Mouse (Mus musculus): ENCODE measurements around the gene Tars2. TPM values are rescaled to one million over a fixed set of nuclear protein-coding genes. Genes with fewer than 3 reads are reported as not detected.
A peak's percentile ranks its signal among the peaks of the same experiment; 100 is the strongest.

The Tars2 gene
- polyA plus RNA-seq, 1 experiment from 2014 or later: 66.3 TPM

GRCm38 (mm10) chr3:95707497-95707896, 52.5 kb downstream of the Tars2 start:
- no peak for ATAC-seq
- H3K27me3 ChIP-seq (replicated peaks): 0 out of 2 replicates have a peak, but pooled peaks cover 2% of the 10 kb centered on the region
- no peak overlapping the region for H3K27ac ChIP-seq
- no peaks in the 10 kb centered on the region for H3K4me1 ChIP-seq
- H3K36me3 ChIP-seq: no peaks in the 10 kb centered on the region
- H3K9ac ChIP-seq: no peak overlapping the region
- 53% methylated on average over 7 of the region's 7 CpGs for WGBS (ENCODE audit: insufficient replicate concordance)
- H3K4me3 ChIP-seq: no peak overlapping the region
- no peak overlapping the region for H3K4me2 ChIP-seq
- no peaks in the 10 kb centered on the region for H3K9me3 ChIP-seq (replicated peaks)

- Histone ChIP-seq H3K4me2 (no peak overlapping the region), H3K4me3 (no peak overlapping the region), H3K9ac (no peak overlapping the region), H3K4me1 (peaks cover 11% of the 10 kb centered on the region), H3K9me3 (replicated peaks) (no peaks in the 10 kb centered on the region), H3K27ac (no peak overlapping the region), H3K36me3 (no peaks in the 10 kb centered on the region), H3K27me3 (replicated peaks) (peaks cover 2% of the 10 kb centered on the region; the same call in 1 of the 2 replicates)
- no peak for ATAC-seq
- WGBS (ENCODE audit: insufficient replicate concordance): 46% methylated on average over 4 of the region's 4 CpGs
These were observed 53.7 kb downstream of the Tars2 start for GRCm38 (mm10) chr3:95706273-95706672.

DNA sequence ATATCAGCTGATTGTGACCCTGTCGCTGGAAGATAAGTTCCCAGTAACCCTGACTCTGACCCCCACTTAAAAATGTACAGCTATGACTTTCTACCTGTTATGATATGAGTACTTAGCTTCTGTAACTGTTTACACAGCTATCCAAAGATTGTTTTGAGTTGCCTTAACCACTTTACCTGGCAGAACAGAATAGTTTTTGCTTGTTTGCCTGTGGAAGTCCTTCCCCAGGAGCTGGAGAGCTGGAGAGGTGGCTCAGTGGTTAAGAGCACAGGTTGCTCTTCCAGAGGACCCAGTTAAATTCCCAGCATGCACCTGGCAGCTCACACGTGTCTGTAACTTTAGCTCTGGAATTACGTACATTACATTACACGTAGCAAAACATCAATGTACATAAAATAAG, 55.4 kb downstream of the Tars2 start:
- no peaks in the 10 kb centered on the region for H3K9me3 ChIP-seq (replicated peaks)
- H3K36me3 ChIP-seq: no peaks in the 10 kb centered on the region
- 72% methylated on average over 4 of the region's 4 CpGs for WGBS (ENCODE audit: insufficient replicate concordance)
- no peak for ATAC-seq
- peaks cover 16% of the 10 kb centered on the region for H3K4me1 ChIP-seq
- H3K27me3 ChIP-seq (replicated peaks): peaks cover 8% of the 10 kb centered on the region
- no peak overlapping the region for H3K27ac ChIP-seq
- no peak overlapping the region for H3K4me3 ChIP-seq
- no peak overlapping the region for H3K4me2 ChIP-seq
- no peak overlapping the region for H3K9ac ChIP-seq

GRCm38 (mm10) chr3:95703276-95703675, 56.7 kb downstream of the Tars2 start:
- Histone ChIP-seq H3K4me3 (no peak overlapping the region), H3K27me3 (replicated peaks) (peaks cover 8% of the 10 kb centered on the region), H3K27ac (no peak overlapping the region), H3K36me3 (no peaks in the 10 kb centered on the region), H3K9ac (no peak overlapping the region), H3K4me1 (peaks cover 16% of the 10 kb centered on the region), H3K4me2 (no peak overlapping the region), H3K9me3 (replicated peaks) (no peaks in the 10 kb centered on the region)
- no peak for ATAC-seq
- 78% methylated on average over 3 of the region's 3 CpGs for WGBS (ENCODE audit: insufficient replicate concordance)

- no peaks in the 10 kb centered on the region for H3K36me3 ChIP-seq
- no peaks in the 10 kb centered on the region for H3K9me3 ChIP-seq (replicated peaks)
- ATAC-seq: peak; percentile 24; the same call in 1 of the 2 replicates
- H3K9ac ChIP-seq: peak overlapping the region; percentile 24; the same call in 1 of the 2 replicates
- H3K4me3 ChIP-seq: peak overlapping the region; percentile 32
- H3K4me1 ChIP-seq: peaks cover 16% of the 10 kb centered on the region
- H3K27me3 ChIP-seq (replicated peaks): peaks cover 8% of the 10 kb centered on the region
- WGBS (ENCODE audit: insufficient replicate concordance): 18% methylated on average over 24 of the region's 24 CpGs
- H3K4me2 ChIP-seq: peak overlapping the region; percentile 60
- no peak overlapping the region for H3K27ac ChIP-seq
These were observed 58.0 kb downstream of the Tars2 start for GRCm38 (mm10) chr3:95701877-95702540.

GRCm38 (mm10) chr3:95701085-95701484, 58.9 kb downstream of the Tars2 start:
- Histone ChIP-seq H3K4me3 (no peak overlapping the region), H3K27ac (no peak overlapping the region), H3K9ac (no peak overlapping the region), H3K4me2 (no peak overlapping the region), H3K9me3 (replicated peaks) (no peaks in the 10 kb centered on the region), H3K4me1 (peaks cover 16% of the 10 kb centered on the region), H3K36me3 (no peaks in the 10 kb centered on the region), H3K27me3 (replicated peaks) (peaks cover 8% of the 10 kb centered on the region)
- ATAC-seq: no peak
- 67% methylated on average over 2 of the region's 2 CpGs for WGBS (ENCODE audit: insufficient replicate concordance)

- Histone ChIP-seq H3K9ac (no peak overlapping the region), H3K27me3 (replicated peaks) (peaks cover 8% of the 10 kb centered on the region), H3K27ac (no peak overlapping the region), H3K4me2 (no peak overlapping the region), H3K4me1 (peaks cover 16% of the 10 kb centered on the region), H3K9me3 (replicated peaks) (no peaks in the 10 kb centered on the region), H3K36me3 (no peaks in the 10 kb centered on the region), H3K4me3 (no peak overlapping the region)
- peak; percentile 40; the same call in 1 of the 2 replicates for ATAC-seq
- 71% methylated on average over 6 of the region's 6 CpGs for WGBS (ENCODE audit: insufficient replicate concordance)
These were observed 59.7 kb downstream of the Tars2 start for GRCm38 (mm10) chr3:95700233-95700681.

GRCm38 (mm10) chr3:95698286-95698685, 61.7 kb downstream of the Tars2 start:
- Histone ChIP-seq H3K4me3 (no peak overlapping the region), H3K4me1 (peaks cover 28% of the 10 kb centered on the region), H3K9me3 (replicated peaks) (no peaks in the 10 kb centered on the region), H3K9ac (no peak overlapping the region), H3K4me2 (no peak overlapping the region), H3K36me3 (no peaks in the 10 kb centered on the region), H3K27ac (no peak overlapping the region), H3K27me3 (replicated peaks) (peaks cover 8% of the 10 kb centered on the region)
- WGBS (ENCODE audit: insufficient replicate concordance): 84% methylated on average over 4 of the region's 4 CpGs
- ATAC-seq: no peak

DNA sequence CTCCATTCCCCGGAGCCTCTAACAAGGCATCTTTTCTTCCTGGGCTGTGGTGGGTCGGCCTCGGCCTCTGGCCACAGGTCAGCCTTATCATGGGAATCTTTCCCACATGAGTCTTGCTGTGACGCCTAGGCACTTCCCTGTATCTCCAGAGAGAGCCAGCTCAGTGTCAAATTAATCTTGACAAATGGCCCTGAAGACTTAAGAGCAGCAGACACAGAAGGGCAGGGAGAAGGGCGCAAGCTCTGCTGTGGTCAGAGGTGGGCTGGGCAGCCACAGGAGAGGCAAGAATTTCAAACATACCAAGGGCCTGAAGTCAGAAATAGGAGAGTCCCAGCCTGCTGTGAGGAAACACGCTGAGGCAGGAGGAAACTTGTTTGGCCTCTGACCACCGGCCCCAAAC, 63.6 kb downstream of the Tars2 start:
- Histone ChIP-seq H3K9me3 (replicated peaks) (no peaks in the 10 kb centered on the region), H3K4me1 (peaks cover 24% of the 10 kb centered on the region), H3K9ac (no peak overlapping the region), H3K27ac (no peak overlapping the region), H3K4me3 (no peak overlapping the region), H3K4me2 (no peak overlapping the region), H3K36me3 (no peaks in the 10 kb centered on the region), H3K27me3 (replicated peaks) (peaks cover 8% of the 10 kb centered on the region)
- no peak for ATAC-seq
- WGBS (ENCODE audit: insufficient replicate concordance): 25% methylated on average over 7 of the region's 7 CpGs

GRCm38 (mm10) chr3:95695796-95696195, 64.2 kb downstream of the Tars2 start:
- 49% methylated on average over 3 of the region's 3 CpGs for WGBS (ENCODE audit: insufficient replicate concordance)
- no peak overlapping the region for H3K27ac ChIP-seq
- H3K36me3 ChIP-seq: no peaks in the 10 kb centered on the region
- H3K4me1 ChIP-seq: peaks cover 19% of the 10 kb centered on the region
- no peak overlapping the region for H3K9ac ChIP-seq
- ATAC-seq: no peak
- no peak overlapping the region for H3K4me2 ChIP-seq
- H3K27me3 ChIP-seq (replicated peaks): peaks cover 5% of the 10 kb centered on the region; the same call in 1 of the 2 replicates
- H3K4me3 ChIP-seq: no peak overlapping the region
- H3K9me3 ChIP-seq (replicated peaks): no peaks in the 10 kb centered on the region

DNA sequence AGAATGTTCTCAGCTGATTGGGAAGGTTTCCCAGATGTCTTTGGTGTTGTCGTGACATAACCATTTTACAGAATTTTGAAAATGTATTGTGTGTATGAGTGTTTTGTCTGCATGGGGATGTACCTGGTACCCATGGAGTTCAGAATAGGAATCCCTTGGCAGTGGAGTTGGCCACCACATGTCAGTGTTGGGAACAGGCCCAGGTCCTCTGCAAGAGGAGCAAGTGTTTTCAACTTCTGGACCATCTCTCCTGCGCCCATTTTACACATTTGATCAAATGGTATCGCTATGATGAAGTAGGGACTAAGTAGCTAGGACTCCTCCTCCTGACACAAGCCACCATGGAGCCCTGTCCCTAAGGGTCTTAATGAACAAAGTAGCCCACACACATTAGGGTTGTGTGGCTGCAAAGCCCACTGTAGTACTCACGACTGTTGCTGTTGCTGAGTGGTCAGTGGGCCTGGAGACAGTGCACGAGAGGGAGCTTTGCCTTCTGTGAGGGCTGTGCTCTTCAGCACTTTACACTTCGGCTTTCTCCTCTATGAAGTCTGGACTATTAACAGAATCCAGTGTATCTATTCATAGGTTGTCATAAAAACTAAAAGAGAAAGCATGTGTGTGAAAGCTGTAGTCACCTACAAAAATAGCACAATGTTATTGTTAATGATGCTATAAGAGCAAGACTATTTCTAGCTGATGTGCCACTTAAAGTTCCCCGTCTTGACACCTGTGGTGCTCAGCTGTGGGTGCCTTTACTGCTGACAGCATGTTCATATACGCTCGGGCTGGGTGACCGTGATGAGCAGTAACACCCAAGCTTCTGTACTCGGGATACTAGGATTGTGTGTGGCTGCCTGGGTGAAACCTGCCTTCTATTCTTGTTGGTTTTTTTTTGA, 65.0 kb downstream of the Tars2 start:
- H3K9ac ChIP-seq: no peak overlapping the region
- peaks cover 24% of the 10 kb centered on the region for H3K4me1 ChIP-seq
- no peak overlapping the region for H3K4me3 ChIP-seq
- no peak overlapping the region for H3K27ac ChIP-seq
- H3K9me3 ChIP-seq (replicated peaks): no peaks in the 10 kb centered on the region
- 72% methylated on average over 11 of the region's 11 CpGs for WGBS (ENCODE audit: insufficient replicate concordance)
- H3K36me3 ChIP-seq: no peaks in the 10 kb centered on the region
- no peak overlapping the region for H3K4me2 ChIP-seq
- no peak for ATAC-seq
- H3K27me3 ChIP-seq (replicated peaks): no peaks in the 10 kb centered on the region
